Mouse (Mus musculus) heart, postnatal 14 days (tissue): ENCODE results near the gene Nhlrc2. TPM values are rescaled to one million over a fixed set of nuclear protein-coding genes. Genes with fewer than 3 reads are reported as not detected.
A peak's percentile ranks its signal among the peaks of the same experiment; 100 is the strongest.

Experiments
- DNase-seq, 2 experiments: peaks; one replicate each; pipeline ENCODE4 v3.0.0; 2021 to 2022
- intact Hi-C: fragments of 180-260 bp; cut with DNase I; formaldehyde crosslinking; loops from one replicate; pipeline ENCODE4 v1.15.1; 2025
- total RNA-seq, 2 experiments: library from RNA; stranded (reverse); gene quantifications; 2 replicates each; pipeline ENCODE4 v1.2.3; 2021

Nhlrc2 gene
- total RNA-seq, 2 experiments from 2014 or later: 24.4 to 25.1 TPM

- intact Hi-C loops: no loop called here
- DNase-seq: no peak
Observed at GRCm38 (mm10) chr19:56562433-56563138, 14.5 kb downstream of the Nhlrc2 start.

- intact Hi-C loops: no loop called here
- no peak for DNase-seq
Observed at GRCm38 (mm10) chr19:56563469-56563868, 15.4 kb downstream of the Nhlrc2 start.

DNA sequence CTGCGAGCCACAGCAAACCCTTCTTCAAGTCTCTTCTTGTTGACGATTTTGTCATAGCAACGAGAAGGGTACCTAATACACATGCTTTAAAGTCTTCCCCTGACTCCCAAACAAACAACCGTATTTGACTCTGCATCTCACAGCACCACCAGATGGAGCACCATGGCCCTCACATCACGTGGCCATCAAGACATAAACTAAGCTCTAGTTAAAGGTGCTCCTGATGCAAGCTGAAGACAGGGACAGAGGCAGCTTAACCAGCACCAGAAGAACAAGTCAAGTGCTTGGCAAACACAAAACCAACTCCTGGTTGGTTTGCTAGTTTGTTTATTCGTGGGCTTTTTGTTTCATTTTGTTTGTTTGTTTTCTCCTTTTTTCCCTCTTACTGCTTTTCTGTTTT is 17.3 kb downstream of the Nhlrc2 start:
- DNase-seq: peak in 1 of 2 experiments; percentile 24
- intact Hi-C loops: loop anchor here (5.0 kb wide), 3 partner anchors 143 to 342 kb away; partner anchors contain the start of gene Adrb1

DNA sequence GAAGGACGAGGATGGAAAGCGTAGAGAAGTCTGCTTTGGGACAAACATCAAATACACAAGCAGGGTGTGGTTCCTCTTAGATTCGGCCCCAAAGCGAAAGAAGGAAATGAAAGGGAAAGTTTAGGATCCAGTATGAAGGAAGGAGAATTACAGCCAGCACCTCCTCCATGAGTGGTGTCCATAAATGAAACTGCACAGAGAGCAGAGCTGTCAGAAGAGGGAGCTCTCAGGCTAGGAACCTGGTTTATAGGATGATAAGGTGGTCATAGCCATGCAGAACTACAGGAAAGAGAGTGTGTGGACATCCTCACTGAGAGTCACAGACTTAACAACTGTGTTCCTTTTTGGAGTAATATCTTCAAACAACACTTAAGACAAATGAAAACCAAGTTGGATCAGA is 18.0 kb downstream of the Nhlrc2 start:
- peak; percentile 51 to 73 for DNase-seq
- intact Hi-C loops: loop anchor here (2.0 to 5.0 kb wide), 4 partner anchors 144 to 341 kb away; partner anchors contain the start of gene Adrb1

GRCm38 (mm10) chr19:56566940-56567339 is 18.9 kb downstream of the Nhlrc2 start:
- intact Hi-C loops: loop anchor here (2.0 to 5.0 kb wide), 4 partner anchors 145 to 340 kb away; partner anchors contain the start of gene Adrb1

DNA sequence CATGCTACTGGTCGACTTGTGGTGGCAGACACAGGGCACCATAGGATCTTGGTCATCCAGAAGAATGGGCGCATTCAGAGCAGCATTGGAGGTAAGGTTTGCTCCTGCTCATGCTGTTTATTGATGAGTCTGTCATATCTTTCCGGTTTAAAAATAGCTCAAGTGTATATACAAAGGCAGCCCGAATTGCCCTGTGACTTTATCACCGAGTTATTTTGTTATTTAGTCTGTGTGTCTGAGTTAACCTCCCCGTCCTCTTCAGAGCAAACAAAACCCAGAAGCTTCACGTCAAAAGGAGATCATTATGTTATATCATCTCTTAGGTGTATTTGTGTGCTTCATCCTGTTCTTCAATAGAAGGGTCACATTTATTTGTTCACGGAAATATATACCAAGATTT is 22.7 kb downstream of the Nhlrc2 start:
- DNase-seq: no peak
- intact Hi-C loops: no loop called here

More at GRCm38 (mm10) chr19:56566940-56567339, 18.9 kb downstream of the Nhlrc2 start:
- DNase-seq: no peak

- no peak for DNase-seq
- intact Hi-C loops: no loop called here
Observed at GRCm38 (mm10) chr19:56571234-56571633, 23.2 kb downstream of the Nhlrc2 start.

- intact Hi-C loops: no loop called here
- DNase-seq: no peak
Observed at GRCm38 (mm10) chr19:56571913-56572312, 23.9 kb downstream of the Nhlrc2 start.

- intact Hi-C loops: no loop called here
- DNase-seq: no peak
Observed at GRCm38 (mm10) chr19:56573184-56573583, 25.1 kb downstream of the Nhlrc2 start.

DNA sequence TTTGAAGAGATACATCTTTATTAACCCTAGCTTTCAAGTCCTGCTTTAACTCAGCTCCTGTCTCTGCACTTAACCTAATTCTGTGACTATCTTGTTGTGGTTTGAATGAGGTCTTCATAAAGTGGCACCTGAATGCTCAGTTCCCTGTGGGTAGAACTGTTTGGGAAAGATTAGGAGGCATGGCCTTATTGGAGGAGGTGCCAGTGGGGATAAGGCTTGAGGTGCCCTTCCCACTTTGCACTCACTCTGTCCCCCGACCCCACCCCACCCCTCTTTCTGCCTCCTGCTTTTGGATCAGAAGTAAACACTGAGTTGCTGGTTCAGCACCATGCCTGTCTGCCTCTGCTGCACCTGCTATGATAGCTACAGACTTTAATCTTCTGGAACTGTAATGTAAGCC is 29.7 kb downstream of the Nhlrc2 start:
- no peak for DNase-seq
- intact Hi-C loops: no loop called here

DNA sequence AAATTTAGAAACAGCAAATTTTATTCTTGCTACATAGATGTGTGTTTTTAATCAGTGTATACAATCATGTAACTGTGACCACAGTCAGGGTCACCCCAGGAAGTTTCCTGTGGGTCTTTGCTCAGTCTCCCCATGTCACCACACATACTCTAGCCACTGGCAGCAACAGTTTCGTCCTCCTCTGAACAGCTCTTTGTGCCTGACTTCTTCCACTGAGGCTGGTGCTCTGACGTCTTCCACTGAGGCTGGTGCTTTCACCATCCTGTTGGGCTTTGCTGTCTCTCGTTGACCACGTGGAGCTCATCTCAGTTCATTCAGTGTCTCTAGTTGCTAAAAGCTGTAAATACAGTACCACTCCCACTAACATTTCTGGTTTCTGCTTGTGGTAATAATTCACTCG is 33.9 kb downstream of the Nhlrc2 start:
- DNase-seq: no peak
- intact Hi-C loops: no loop called here

- intact Hi-C loops: no loop called here
- peak in 1 of 2 experiments; percentile 37 for DNase-seq
Observed at GRCm38 (mm10) chr19:56583785-56584184, 35.7 kb downstream of the Nhlrc2 start.

DNA sequence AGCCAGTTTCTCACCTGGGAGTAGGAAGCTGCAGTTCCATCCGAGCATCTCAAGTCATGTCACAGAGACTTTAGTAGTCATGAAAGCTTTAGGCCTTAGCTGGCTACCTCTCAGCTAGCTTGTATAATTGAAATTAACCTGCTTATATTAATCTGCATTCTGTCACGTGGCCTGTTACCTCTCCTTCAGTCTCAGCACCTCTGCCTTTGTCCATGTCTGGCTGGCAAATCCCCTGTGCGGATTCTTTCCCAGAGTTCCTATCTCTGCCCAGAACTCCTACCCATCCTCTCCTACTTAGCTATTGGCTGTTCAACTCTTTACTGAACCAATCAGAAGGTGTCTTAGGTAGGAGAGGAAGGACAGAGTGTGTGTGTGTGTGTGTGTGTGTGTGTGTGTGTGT is 36.2 kb downstream of the Nhlrc2 start:
- no peak for DNase-seq
- intact Hi-C loops: no loop called here

- intact Hi-C loops: no loop called here
- no peak for DNase-seq
Observed at GRCm38 (mm10) chr19:56586320-56586719, 38.3 kb downstream of the Nhlrc2 start.

GRCm38 (mm10) chr19:56588205-56588626 is 40.2 kb downstream of the Nhlrc2 start:
- peak; percentile 69 to 76 for DNase-seq
- intact Hi-C loops: loop anchor here (1.0 kb wide), 1 partner anchor 133 kb away; no protein-coding TSS in a partner anchor

GRCm38 (mm10) chr19:56589008-56589407 is 40.9 kb downstream of the Nhlrc2 start:
- no peak for DNase-seq
- intact Hi-C loops: no loop called here

GRCm38 (mm10) chr19:56589455-56589854 is 41.4 kb downstream of the Nhlrc2 start:
- no peak for DNase-seq
- intact Hi-C loops: no loop called here

- DNase-seq: no peak
- intact Hi-C loops: no loop called here
Observed at GRCm38 (mm10) chr19:56590250-56590649, 42.2 kb downstream of the Nhlrc2 start.

GRCm38 (mm10) chr19:56592472-56592871 is 44.4 kb downstream of the Nhlrc2 start:
- no peak for DNase-seq
- intact Hi-C loops: no loop called here

DNA sequence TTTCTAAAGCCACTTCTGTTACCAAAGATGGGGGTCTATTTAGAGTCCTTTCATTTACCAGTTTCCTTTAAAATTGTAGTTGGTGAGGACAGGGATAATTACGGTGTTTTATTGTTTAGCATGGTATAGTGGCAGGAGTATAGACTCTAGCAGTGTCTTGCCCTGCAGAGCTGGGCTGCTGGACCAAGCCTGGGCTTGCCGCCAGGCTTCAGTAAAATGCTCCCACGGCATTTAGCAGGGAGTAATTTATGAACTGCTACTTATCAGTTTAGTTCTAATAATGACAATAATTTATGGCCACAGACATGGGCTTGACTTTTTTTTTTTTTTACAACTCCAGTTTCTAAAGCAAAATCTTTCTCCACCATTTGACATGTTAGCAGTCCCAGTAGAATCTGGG is 51.9 kb downstream of the Nhlrc2 start:
- peak; percentile 31 to 34 for DNase-seq
- intact Hi-C loops: loop anchor here (5.0 kb wide), 1 partner anchor 122 kb away; the partner anchor contains the start of gene Adrb1

- intact Hi-C loops: loop anchor here (5.0 kb wide), 1 partner anchor 122 kb away; the partner anchor contains the start of gene Adrb1
Observed at GRCm38 (mm10) chr19:56600797-56601196, 52.7 kb downstream of the Nhlrc2 start.

DNA sequence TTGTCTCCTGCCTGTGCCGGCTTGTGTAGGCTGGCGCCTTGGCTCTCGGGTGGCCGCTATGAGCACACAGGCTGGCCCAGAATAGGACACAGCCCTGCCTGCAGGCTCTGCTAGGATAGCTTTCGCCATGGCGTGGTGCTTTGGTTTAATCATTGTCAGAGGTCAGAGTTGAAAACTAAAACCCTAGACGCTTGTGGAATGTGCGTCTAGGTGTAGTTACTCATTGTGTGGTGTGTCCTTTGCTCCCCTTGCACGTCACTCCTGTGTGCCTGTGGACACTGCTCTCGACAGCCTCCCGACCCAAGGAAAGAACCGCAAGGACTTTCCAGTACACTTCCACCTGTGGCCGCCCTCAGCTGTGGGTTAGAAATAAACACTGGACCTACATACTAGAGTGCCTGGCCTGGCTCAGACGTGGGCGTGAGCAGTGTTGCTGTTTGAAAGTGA is 53.9 kb downstream of the Nhlrc2 start:
- intact Hi-C loops: loop anchor here (5.0 kb wide), 1 partner anchor 120 kb away; the partner anchor contains the start of gene Adrb1
- peak; percentile 23 to 42 for DNase-seq

More at GRCm38 (mm10) chr19:56600797-56601196, 52.7 kb downstream of the Nhlrc2 start:
- no peak for DNase-seq
